Mouse (Mus musculus): ENCODE data around the gene M1ap.

DNA sequence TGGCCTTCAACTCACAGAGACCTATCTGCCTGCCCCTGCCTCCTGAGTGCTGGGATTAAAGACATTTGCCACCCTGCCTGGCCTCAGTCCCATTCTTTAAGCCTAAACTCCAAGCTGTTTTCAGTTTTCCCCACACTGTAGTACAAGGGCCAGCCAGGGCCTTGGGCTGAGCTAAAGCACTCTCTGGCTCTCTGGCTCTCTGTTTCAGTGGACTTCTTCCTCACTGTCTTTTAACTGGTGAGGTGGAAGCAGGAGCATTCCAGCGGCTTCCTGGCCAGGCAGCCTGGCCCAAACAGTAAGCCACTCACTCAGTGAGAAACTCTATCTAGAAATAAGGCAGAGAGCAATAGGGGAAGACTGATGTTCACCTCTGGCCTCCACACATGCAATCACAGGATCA is 47.0 kb downstream of the M1ap start:
- no peak for TF ChIP-seq CEBPB (IDR thresholded peaks at IDR 0.05; ENCODE audit: insufficient read depth, poor library complexity, severe bottlenecking)
- TF ChIP-seq POLR2A (IDR thresholded peaks at IDR 0.05; ENCODE audit: insufficient read length, low read depth): no peak
- no peak for TF ChIP-seq MAX (IDR thresholded peaks at IDR 0.05; ENCODE audit: low read depth)
- TF ChIP-seq E2F4 (IDR thresholded peaks at IDR 0.05; ENCODE audit: insufficient read depth): no peak
- TF ChIP-seq USF1 (IDR thresholded peaks at IDR 0.05; ENCODE audit: low read depth): no peak
- TF ChIP-seq SRF (IDR thresholded peaks at IDR 0.05; ENCODE audit: control insufficient read depth, insufficient read length, low read depth): no peak
- no peak for TF ChIP-seq MYOD1 (IDR thresholded peaks at IDR 0.05; ENCODE audit: control insufficient read depth in 1 of 3, insufficient read length in 2 of 3, low read depth in 2 of 3)
- TF ChIP-seq TCF12 (IDR thresholded peaks at IDR 0.05; ENCODE audit: insufficient read depth, poor library complexity, severe bottlenecking): no peak
- TF ChIP-seq MYOG (IDR thresholded peaks at IDR 0.05; ENCODE audit: control insufficient read depth in 1 of 3, insufficient read depth in 1 of 3, insufficient read length in 2 of 3, low read depth in 2 of 3): no peak
